Mouse (Mus musculus): Measurements from ENCODE around the gene Ifit2.

DNA sequence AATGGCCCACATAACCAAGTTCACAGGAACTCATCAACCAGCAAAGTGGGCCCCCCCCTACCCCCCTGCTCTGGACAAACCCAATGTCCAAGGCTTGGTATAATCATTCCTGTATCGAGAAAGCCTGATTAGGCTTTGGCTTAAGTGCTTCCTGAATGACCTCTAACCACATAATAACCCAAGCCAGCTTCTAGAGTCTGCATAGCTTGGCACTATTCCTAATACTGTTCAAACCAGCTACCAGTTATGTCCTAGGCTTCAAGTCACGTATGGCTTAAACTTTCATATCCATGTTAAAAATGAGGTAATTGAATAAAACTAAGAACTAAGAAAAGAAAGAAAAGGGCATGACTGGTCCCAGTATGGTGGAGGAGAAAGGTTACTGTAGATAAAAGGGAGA lies 34.1 kb upstream of the Ifit2 start:
- no peak for TF ChIP-seq CTCF (IDR thresholded peaks at IDR 0.05; ENCODE audit: low read depth)
- TF ChIP-seq EP300 (optimal IDR thresholded peaks at IDR 0.05) = no peak

All from stomach, postnatal 0 days (tissue).